Mouse (Mus musculus) forebrain, embryonic 11.5 days (tissue): Measurements from ENCODE around the gene Ncam1. TPM values are rescaled to one million over a fixed set of nuclear protein-coding genes. Genes with fewer than 3 reads are reported as not detected.

Source experiments
- ATAC-seq: fragments of 200-750 bp; cut with Nextera tagmentation; replicated peaks from 2 replicates; pipeline ENCODE4 v1.8.0; 2017; ENCODE audit warnings: moderate TSS enrichment; ENCODE audit not compliant: low FRiP score
- DNase-seq: peaks from one replicate; pipeline ENCODE4 v3.0.0-alpha.2; 2017; ENCODE audit warnings: low spot score
- H3K27ac ChIP-seq: fragments of 300-500 bp; sonication (generic); 2 replicates; pipeline ENCODE4 v1.5.1; 2014; ENCODE audit warnings: low read depth, low read length
- H3K27me3 ChIP-seq: fragments of 300-500 bp; sonication (generic); 2 replicates; pipeline ENCODE4 v1.6.1; 2014; ENCODE audit warnings: mild to moderate bottlenecking, low read length, mixed read lengths; ENCODE audit not compliant: control insufficient read depth, insufficient read depth
- H3K36me3 ChIP-seq: fragments of 300-500 bp; sonication (generic); 2 replicates; pipeline ENCODE4 v1.6.1; 2014; ENCODE audit warnings: mild to moderate bottlenecking, low read length, moderate library complexity, mixed read lengths; ENCODE audit not compliant: control insufficient read depth, insufficient read depth
- H3K4me1 ChIP-seq: fragments of 300-500 bp; sonication (generic); replicated peaks from 2 replicates; pipeline ENCODE4 v1.6.1; 2014; ENCODE audit warnings: low read length, mixed read lengths; ENCODE audit not compliant: control insufficient read depth, insufficient read depth
- H3K4me2 ChIP-seq: fragments of 300-500 bp; sonication (generic); 2 replicates; pipeline ENCODE4 v1.6.1; 2014; ENCODE audit warnings: low read depth, mild to moderate bottlenecking, low read length, moderate library complexity, mixed read lengths; ENCODE audit not compliant: severe bottlenecking
- H3K4me3 ChIP-seq: fragments of 300-500 bp; sonication (generic); 2 replicates; pipeline ENCODE4 v1.5.1; 2014; ENCODE audit warnings: low read depth, low read length
- H3K9ac ChIP-seq: fragments of 300-500 bp; sonication (generic); 2 replicates; pipeline ENCODE4 v1.6.1; 2014; ENCODE audit warnings: low read length
- H3K9me3 ChIP-seq: fragments of 300-500 bp; sonication (generic); 2 replicates; pipeline ENCODE4 v1.6.1; 2016; ENCODE audit warnings: low read length, mixed read lengths; ENCODE audit not compliant: control insufficient read depth
- WGBS: fragments of 180-500 bp; shearing (Covaris S2); extraction: QIAGEN DNeasy Blood & Tissue Kit; methylation state at CpG from one replicate; pipeline ENCODE4 v1.1.7; 2014; 5-methylcytosine and 5-hydroxymethylcytosine counted together
- polyA plus RNA-seq: library from polyadenylated mRNA; unstranded; fragments of >200 nt; fragmentation: Nextera tagmentation; extraction: Ambion mirVana; gene quantifications from 2 replicates; pipeline ENCODE4 v1.2.1, GENCODE M21; 2014

Ncam1 gene
- polyA plus RNA-seq, 1 experiment from 2014 or later, result 69.6 TPM

DNA sequence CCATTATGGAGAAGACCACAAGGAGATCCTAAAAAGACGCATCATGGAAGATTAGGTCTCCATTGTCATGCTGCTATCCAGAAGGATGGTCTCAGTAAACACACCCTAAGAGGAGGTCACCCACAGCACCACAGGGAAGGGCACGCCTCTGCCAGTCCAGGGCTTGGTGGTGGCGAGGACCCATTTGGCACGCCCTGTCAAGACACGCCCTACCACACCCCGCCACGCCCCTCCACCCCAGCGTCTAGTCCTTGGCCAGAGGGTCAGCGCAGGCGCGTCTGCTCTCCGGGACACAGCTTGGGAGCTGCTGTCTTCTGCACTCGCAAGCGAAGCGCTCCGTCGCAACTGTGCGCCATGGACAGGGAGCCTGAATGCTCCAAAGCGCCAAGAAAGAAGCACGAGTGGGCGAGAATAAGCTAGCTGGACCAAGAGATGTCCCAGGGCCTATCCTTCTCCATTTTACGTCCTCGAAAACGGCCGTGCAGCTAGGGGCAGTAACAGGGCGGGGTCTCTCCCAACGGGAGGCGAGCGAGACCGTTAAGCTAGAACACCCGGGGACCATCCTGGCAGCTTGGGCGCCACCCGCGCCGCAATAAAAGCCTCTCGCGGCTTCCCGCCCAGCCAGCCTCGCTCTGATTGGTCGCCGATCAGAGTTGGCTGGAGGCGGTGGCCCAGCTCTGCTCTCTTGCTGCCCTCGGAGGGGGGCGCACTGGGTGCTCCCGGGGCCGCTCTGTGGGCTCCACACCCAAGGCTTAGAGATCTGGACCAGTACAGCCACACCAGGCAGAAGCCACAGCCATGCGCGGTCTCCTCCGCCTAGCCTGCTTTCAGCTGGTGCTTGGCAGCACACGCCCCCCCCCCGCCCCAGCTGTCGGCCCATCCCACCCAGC lies 1.9 kb downstream of the Ncam1 start:
- ATAC-seq, result peak; percentile 77

GRCm38 (mm10) chr9:49795881-49796280 lies 2.8 kb downstream of the Ncam1 start:
- Histone ChIP-seq H3K9me3 (no peaks in the 10 kb centered on the region), H3K9ac (no peak overlapping the region), H3K27ac (no peak overlapping the region), H3K4me1 (no peaks in the 10 kb centered on the region), H3K4me3 (no peak overlapping the region), H3K27me3 (no peaks in the 10 kb centered on the region), H3K36me3 (no peaks in the 10 kb centered on the region), H3K4me2 (no peak overlapping the region)
- no peak for DNase-seq
- WGBS, result 58% methylated on average over 5 of the region's 5 CpGs
- no peak for ATAC-seq

More for the DNA sequence above, 1.9 kb downstream of the Ncam1 start:
- H3K27ac ChIP-seq, result peak overlapping the region; percentile 4; the same call in 1 of the 2 replicates
- H3K9ac ChIP-seq, result peak overlapping the region; percentile 78
- H3K27me3 ChIP-seq, result no peaks in the 10 kb centered on the region
- H3K4me3 ChIP-seq, result peak overlapping the region; percentile 68
- WGBS, result under 1% methylated on average over 50 of the region's 52 CpGs
- no peaks in the 10 kb centered on the region for H3K4me1 ChIP-seq
- no peaks in the 10 kb centered on the region for H3K36me3 ChIP-seq
- H3K4me2 ChIP-seq, result peak overlapping the region; percentile 94
- peak; percentile 87 for DNase-seq
- no peaks in the 10 kb centered on the region for H3K9me3 ChIP-seq

GRCm38 (mm10) chr9:49793987-49794550 lies 4.7 kb downstream of the Ncam1 start:
- Histone ChIP-seq H3K4me2 (no peak overlapping the region), H3K4me1 (no peaks in the 10 kb centered on the region), H3K9me3 (no peaks in the 10 kb centered on the region), H3K9ac (no peak overlapping the region), H3K27ac (no peak overlapping the region), H3K27me3 (no peaks in the 10 kb centered on the region), H3K36me3 (no peaks in the 10 kb centered on the region), H3K4me3 (no peak overlapping the region)
- ATAC-seq (no peak), DNase-seq (no peak)
- 80% methylated on average over 6 of the region's 6 CpGs for WGBS

DNA sequence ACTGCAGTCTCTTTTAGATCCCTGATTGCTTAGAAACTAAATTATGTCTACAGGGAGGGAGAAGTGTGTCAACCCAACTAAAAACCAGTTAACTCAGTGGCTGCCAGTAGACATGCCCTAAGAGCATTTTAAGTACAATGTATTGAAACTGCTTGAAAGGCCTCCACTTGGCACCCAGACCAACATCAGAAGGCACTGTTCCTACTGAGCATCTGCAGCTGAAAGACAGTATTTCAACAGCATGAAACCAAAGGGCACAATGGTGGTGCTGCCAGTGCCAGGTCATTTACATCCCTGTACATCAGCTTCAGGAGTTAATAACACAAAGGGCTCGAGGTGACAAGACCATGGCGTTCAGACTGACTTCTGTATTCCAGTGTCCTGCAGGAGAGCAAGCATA lies 5.5 kb downstream of the Ncam1 start:
- Histone ChIP-seq H3K4me3 (no peak overlapping the region), H3K9me3 (no peaks in the 10 kb centered on the region), H3K27ac (no peak overlapping the region), H3K4me1 (no peaks in the 10 kb centered on the region), H3K27me3 (no peaks in the 10 kb centered on the region), H3K4me2 (no peak overlapping the region), H3K36me3 (no peaks in the 10 kb centered on the region), H3K9ac (no peak overlapping the region)
- no peak for ATAC-seq
- no peak for DNase-seq
- 77% methylated on average over 2 of the region's 2 CpGs for WGBS

DNA sequence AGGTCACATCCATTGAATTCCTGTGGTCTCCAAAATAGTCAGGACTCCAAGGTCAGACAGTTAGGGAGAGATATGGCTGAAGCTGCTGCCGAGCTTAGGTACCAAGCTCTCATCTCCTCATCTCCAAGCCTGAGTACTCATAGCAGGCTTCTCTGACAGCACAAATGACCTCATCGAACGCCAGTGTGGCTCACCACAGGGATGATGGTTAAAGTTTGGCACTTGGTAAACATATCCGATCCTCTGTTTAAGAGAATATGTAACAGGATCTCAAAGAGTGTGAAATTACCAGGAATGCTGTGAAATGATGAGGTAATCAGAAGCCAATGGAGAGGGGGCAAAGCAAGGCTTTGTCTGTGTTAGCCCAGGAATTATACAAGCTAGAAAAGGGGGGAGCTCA lies 6.1 kb downstream of the Ncam1 start:
- no peaks in the 10 kb centered on the region for H3K4me1 ChIP-seq
- no peak for DNase-seq
- no peak overlapping the region for H3K27ac ChIP-seq
- ATAC-seq, result no peak
- 74% methylated on average over 4 of the region's 4 CpGs for WGBS
- no peak overlapping the region for H3K9ac ChIP-seq
- no peaks in the 10 kb centered on the region for H3K9me3 ChIP-seq
- H3K27me3 ChIP-seq, result no peaks in the 10 kb centered on the region
- H3K4me2 ChIP-seq, result no peak overlapping the region
- H3K36me3 ChIP-seq, result no peaks in the 10 kb centered on the region
- H3K4me3 ChIP-seq, result no peak overlapping the region

DNA sequence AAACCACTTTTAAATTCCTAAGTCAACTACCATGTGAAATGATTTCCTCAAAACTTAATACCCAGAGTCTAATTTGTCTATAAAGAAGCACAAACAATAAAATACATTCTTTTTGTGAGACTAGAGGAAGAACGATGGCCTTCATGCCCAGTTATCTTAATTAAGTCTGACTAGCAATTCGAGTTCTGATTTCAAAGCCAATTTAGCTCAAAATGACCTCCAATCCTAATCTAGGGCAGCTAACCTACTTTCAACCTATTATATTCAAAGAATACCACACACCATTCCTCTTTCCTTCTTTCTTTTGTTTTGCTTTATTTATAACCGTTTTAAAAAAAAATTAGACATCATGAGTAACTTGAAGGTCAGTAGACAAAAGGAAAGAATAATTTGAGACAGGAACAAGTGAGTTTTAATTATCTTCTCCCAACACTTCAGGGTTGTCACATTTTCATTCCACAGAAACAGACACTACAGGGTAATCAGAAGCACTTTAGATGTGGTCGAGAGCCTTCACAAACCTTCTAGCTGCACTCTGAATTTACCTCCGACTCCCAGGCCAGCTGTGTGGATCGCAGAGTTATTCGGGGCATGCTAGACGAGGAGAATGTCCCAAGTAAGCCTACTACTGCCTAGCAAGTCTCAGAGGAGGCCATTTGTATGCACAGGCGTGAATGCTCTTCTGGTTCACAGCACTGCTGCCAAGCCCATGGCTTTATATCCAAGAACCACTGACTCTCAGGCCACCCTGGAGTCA lies 17.5 kb downstream of the Ncam1 start:
- no peaks in the 10 kb centered on the region for H3K27me3 ChIP-seq
- no peak for ATAC-seq

DNA sequence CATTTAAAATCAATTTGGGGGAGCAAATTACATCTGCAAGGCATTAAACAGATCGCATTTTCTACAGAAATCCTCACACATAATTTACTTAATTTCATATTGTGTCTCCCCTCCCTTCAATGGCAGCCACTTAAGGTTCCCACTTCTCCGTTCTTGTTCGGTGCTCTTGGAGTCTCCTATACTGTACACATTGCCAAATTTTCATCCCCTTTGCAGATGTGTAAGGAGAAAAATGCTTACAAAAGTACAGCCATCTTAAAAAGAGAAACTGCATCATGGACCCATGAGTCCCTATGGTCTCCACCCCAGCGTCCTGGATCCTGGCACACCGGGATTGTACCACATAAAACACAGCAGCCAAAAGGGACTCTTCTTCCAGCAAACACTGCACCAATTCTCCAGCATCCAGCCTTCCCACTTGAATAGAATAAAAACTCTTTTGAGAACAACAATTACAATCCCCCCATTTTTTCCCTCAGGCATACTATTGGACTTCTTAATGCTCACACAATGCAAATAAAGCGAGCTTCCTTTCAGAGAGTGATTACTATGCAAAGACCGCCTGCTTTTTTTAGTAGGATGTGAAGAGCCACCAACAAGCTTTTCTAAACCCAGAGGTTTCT lies 21.6 kb downstream of the Ncam1 start:
- 39% methylated on average over 7 of the region's 7 CpGs for WGBS
- no peaks in the 10 kb centered on the region for H3K4me1 ChIP-seq
- no peak overlapping the region for H3K9ac ChIP-seq
- H3K9me3 ChIP-seq, result no peaks in the 10 kb centered on the region
- ATAC-seq, result peak; percentile 39; the same call in 1 of the 2 replicates
- H3K36me3 ChIP-seq, result no peaks in the 10 kb centered on the region
- no peaks in the 10 kb centered on the region for H3K27me3 ChIP-seq
- no peak overlapping the region for H3K4me2 ChIP-seq
- H3K4me3 ChIP-seq, result no peak overlapping the region
- DNase-seq, result no peak
- H3K27ac ChIP-seq, result no peak overlapping the region

More for the DNA sequence above, 17.5 kb downstream of the Ncam1 start:
- no peaks in the 10 kb centered on the region for H3K9me3 ChIP-seq
- no peak overlapping the region for H3K4me2 ChIP-seq
- 79% methylated on average over 9 of the region's 9 CpGs for WGBS
- no peak overlapping the region for H3K27ac ChIP-seq
- no peak overlapping the region for H3K4me3 ChIP-seq
- H3K9ac ChIP-seq, result no peak overlapping the region
- H3K4me1 ChIP-seq, result no peaks in the 10 kb centered on the region
- no peaks in the 10 kb centered on the region for H3K36me3 ChIP-seq
- DNase-seq, result no peak

DNA sequence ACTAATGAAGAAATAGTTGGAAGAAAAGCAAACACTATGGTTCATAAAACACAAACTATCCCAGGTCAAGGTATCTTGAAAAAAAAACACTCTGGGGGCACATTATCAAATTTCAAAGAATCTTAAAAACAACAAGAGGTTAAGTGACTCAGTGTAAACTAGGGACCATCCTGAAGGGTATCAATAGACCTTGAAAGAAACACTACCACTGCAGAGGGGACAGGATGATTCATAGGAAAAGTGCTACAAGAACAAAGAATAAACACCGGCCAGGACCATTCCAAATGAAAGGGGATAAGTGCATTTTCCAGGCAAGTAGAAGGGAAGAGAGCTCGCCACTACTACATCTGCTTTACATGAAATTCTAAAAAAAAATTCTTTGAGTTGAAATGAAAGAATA lies 32.1 kb downstream of the Ncam1 start:
- no peak overlapping the region for H3K4me2 ChIP-seq
- H3K27me3 ChIP-seq, result no peaks in the 10 kb centered on the region
- H3K27ac ChIP-seq, result no peak overlapping the region
- no peak overlapping the region for H3K4me3 ChIP-seq
- no peak for ATAC-seq
- H3K9me3 ChIP-seq, result no peaks in the 10 kb centered on the region
- H3K36me3 ChIP-seq, result no peaks in the 10 kb centered on the region
- H3K4me1 ChIP-seq, result no peaks in the 10 kb centered on the region
- WGBS, result 90% methylated on average over 2 of the region's 2 CpGs
- no peak for DNase-seq
- H3K9ac ChIP-seq, result no peak overlapping the region
